Mouse (Mus musculus): Measurements from ENCODE around the gene Gzmc.
"Not testable (repeated sequence)": the region's sequence is repeated elsewhere in the genome, so short reads cannot be mapped to it uniquely, and the experiment has no call there.

Gene Gzmc

GRCm38 (mm10) chr14:56234556-56234955, at the start of gene Gzmc:
TSS of gene Gzmc (minus strand) at chr14:56234656.
- DNase-seq = no peak

GRCm38 (mm10) chr14:56283816-56284215, 49.4 kb upstream of the Gzmc start:
- DNase-seq = no peak

- no peak for DNase-seq
These were observed 46.6 kb upstream of the Gzmc start for GRCm38 (mm10) chr14:56281090-56281489.

GRCm38 (mm10) chr14:56278691-56279090, 44.2 kb upstream of the Gzmc start:
- not testable (repeated sequence) for DNase-seq

GRCm38 (mm10) chr14:56276096-56276495, 41.6 kb upstream of the Gzmc start:
- not testable (repeated sequence) for DNase-seq

GRCm38 (mm10) chr14:56266109-56266508, 31.7 kb upstream of the Gzmc start:
- no peak for DNase-seq

GRCm38 (mm10) chr14:56262153-56262552, 27.7 kb upstream of the Gzmc start, which contains the start of gene Gzmb:
TSS of gene Gzmb (minus strand) at chr14:56262260.
- DNase-seq = no peak

- DNase-seq = peak in 1 of 2 experiments; percentile 3
These were observed 6.0 kb upstream of the Gzmc start for GRCm38 (mm10) chr14:56240409-56240808.

GRCm38 (mm10) chr14:56211317-56211716, 23.1 kb downstream of the Gzmc start, which contains the start of gene Gzmf:
TSS of gene Gzmf (minus strand) at chr14:56211417.
- DNase-seq = no peak

- no peak for DNase-seq
These were observed 28.8 kb downstream of the Gzmc start for GRCm38 (mm10) chr14:56205613-56206012.

- DNase-seq = peak; percentile 14 to 66
These were observed 29.4 kb downstream of the Gzmc start for GRCm38 (mm10) chr14:56205021-56205420.

- peak; percentile 57 to 83 for DNase-seq
These were observed 30.5 kb downstream of the Gzmc start for GRCm38 (mm10) chr14:56203975-56204374.

GRCm38 (mm10) chr14:56186946-56187345, 47.5 kb downstream of the Gzmc start:
- DNase-seq = peak in 1 of 2 experiments; percentile 22

- no peak for DNase-seq
These were observed 47.9 kb downstream of the Gzmc start for GRCm38 (mm10) chr14:56186521-56186920.

Data from kidney, postnatal 36 days (tissue).